Mouse (Mus musculus): ENCODE measurements around the gene Srgn.
"Not testable (repeated sequence)": the region's sequence is repeated elsewhere in the genome, so short reads cannot be mapped to it uniquely, and the experiment has no call there.

Gene Srgn

GRCm38 (mm10) chr10:62522346-62522950 is 4.8 kb downstream of the Srgn start:
- DNase-seq (ENCODE audit: extremely low read depth, low read depth, low spot score): no peak

GRCm38 (mm10) chr10:62521763-62522162 is 5.5 kb downstream of the Srgn start:
- no peak for DNase-seq (ENCODE audit: extremely low read depth, low read depth, low spot score)

GRCm38 (mm10) chr10:62520911-62521310 is 6.3 kb downstream of the Srgn start:
- no peak for DNase-seq (ENCODE audit: extremely low read depth, low read depth, low spot score)

- no peak for DNase-seq (ENCODE audit: extremely low read depth, low read depth, low spot score)
Observed at GRCm38 (mm10) chr10:62517511-62517910, 9.7 kb downstream of the Srgn start.

- DNase-seq (ENCODE audit: extremely low read depth, low read depth, low spot score): no peak
Observed at GRCm38 (mm10) chr10:62512855-62513254, 14.4 kb downstream of the Srgn start.

- no peak for DNase-seq (ENCODE audit: extremely low read depth, low read depth, low spot score)
Observed at GRCm38 (mm10) chr10:62511528-62511927, 15.7 kb downstream of the Srgn start.

GRCm38 (mm10) chr10:62509032-62509656 is 18.1 kb downstream of the Srgn start:
- DNase-seq (ENCODE audit: extremely low read depth, low read depth, low spot score): no peak

GRCm38 (mm10) chr10:62508459-62508858 is 18.8 kb downstream of the Srgn start:
- DNase-seq (ENCODE audit: extremely low read depth, low read depth, low spot score): no peak

GRCm38 (mm10) chr10:62507591-62508308 is 19.5 kb downstream of the Srgn start:
- no peak for DNase-seq (ENCODE audit: extremely low read depth, low read depth, low spot score)

- DNase-seq (ENCODE audit: extremely low read depth, low read depth, low spot score): no peak
Observed at GRCm38 (mm10) chr10:62507071-62507470, 20.2 kb downstream of the Srgn start.

- no peak for DNase-seq (ENCODE audit: extremely low read depth, low read depth, low spot score)
Observed at GRCm38 (mm10) chr10:62506019-62506556, 21.2 kb downstream of the Srgn start.

GRCm38 (mm10) chr10:62505224-62505983 is 21.8 kb downstream of the Srgn start:
- no peak for DNase-seq (ENCODE audit: extremely low read depth, low read depth, low spot score)

GRCm38 (mm10) chr10:62503836-62504628 is 23.2 kb downstream of the Srgn start:
- DNase-seq (ENCODE audit: extremely low read depth, low read depth, low spot score): no peak

- no peak for DNase-seq (ENCODE audit: extremely low read depth, low read depth, low spot score)
Observed at GRCm38 (mm10) chr10:62503353-62503752, 23.9 kb downstream of the Srgn start.

- DNase-seq (ENCODE audit: extremely low read depth, low read depth, low spot score): no peak
Observed at GRCm38 (mm10) chr10:62501951-62502350, 25.3 kb downstream of the Srgn start.

GRCm38 (mm10) chr10:62500916-62501615 is 26.2 kb downstream of the Srgn start:
- DNase-seq (ENCODE audit: extremely low read depth, low read depth, low spot score): no peak

GRCm38 (mm10) chr10:62500088-62500915 is 26.9 kb downstream of the Srgn start:
- no peak for DNase-seq (ENCODE audit: extremely low read depth, low read depth, low spot score)

- not testable (repeated sequence) for DNase-seq (ENCODE audit: extremely low read depth, low read depth, low spot score)
Observed at GRCm38 (mm10) chr10:62491681-62492080, 35.6 kb downstream of the Srgn start.

GRCm38 (mm10) chr10:62488266-62488665 is 39.0 kb downstream of the Srgn start:
- DNase-seq (ENCODE audit: extremely low read depth, low read depth, low spot score): no peak

Measured in fat pad, adult 2 months (tissue).